Mouse (Mus musculus) embryonic facial prominence, embryonic 13.5 days (tissue): ENCODE results near the gene Sult6b2. TPM values are rescaled to one million over a fixed set of nuclear protein-coding genes. Genes with fewer than 3 reads are reported as not detected.

Source experiments
- polyA plus RNA-seq: library from polyadenylated mRNA; unstranded; fragments of >200 nt; fragmentation: Nextera tagmentation; extraction: Ambion mirVana; gene quantifications from 2 replicates; pipeline ENCODE4 v1.2.1, GENCODE M21; 2015

Sult6b2 gene
- polyA plus RNA-seq, 1 experiment from 2014 or later: not detected

Other genes starting within 250 kb of the Sult6b2 start
- 3.9 and 6.7 TPM in 2 replicates for gene Kcnj8, start 232.9 kb downstream of the Sult6b2 start, polyA plus RNA-seq
- 1.4 and 1.6 TPM in 2 replicates for gene Abcc9, start 102.2 kb downstream of the Sult6b2 start, polyA plus RNA-seq
- 76.2 and 77.0 TPM in 2 replicates for gene Cmas, start 47.8 kb downstream of the Sult6b2 start, polyA plus RNA-seq
- gene St8sia1, start 159.9 kb upstream of the Sult6b2 start, polyA plus RNA-seq: 0.87 and 1.1 TPM in 2 replicates